Mouse (Mus musculus): ENCODE results near the gene Tnf.

DNA sequence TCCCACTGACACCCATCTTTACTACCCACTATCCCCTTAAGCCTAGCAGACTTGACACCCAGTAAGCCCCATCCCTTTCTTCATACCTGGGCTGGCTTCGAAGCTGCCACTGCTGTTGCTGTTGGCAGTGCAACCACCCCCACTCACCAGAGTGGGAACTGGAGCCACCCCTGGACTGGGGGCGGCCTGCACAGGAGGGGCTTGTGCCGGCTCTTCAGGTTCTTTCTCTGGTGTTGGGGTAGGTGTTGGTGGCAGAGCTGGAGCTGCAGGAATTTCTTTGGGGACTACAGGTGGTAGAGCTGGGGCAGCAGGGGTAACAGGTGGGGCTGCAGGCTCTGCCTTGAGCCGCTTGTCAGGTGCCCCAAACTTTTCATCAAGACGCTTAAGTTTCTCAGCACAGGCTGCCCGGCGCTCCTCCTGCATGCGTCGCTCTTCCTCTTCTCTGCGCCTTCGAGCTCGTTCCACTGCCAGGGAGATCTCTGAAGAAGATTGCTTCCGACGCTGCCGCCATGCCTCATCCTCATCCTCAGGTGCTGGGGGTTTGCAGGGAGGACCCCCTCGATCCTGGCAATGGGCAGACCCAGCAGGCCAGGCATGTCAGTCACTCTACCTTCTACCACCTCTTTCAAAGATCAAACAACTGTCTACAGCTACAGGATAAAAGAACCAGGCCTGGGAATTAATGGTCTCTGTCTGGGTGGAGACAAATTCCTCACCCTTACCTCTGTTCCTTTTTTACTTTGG lies 42.8 kb downstream of the Tnf start:
- TF ChIP-seq POLR2A (IDR thresholded peaks at IDR 0.05; ENCODE audit: insufficient read depth, low read depth, low read length), result no peak
- TF ChIP-seq CTCF (IDR thresholded peaks at IDR 0.05), result no peak
- TF ChIP-seq EP300 (IDR thresholded peaks at IDR 0.05; ENCODE audit: insufficient read depth, low read depth, low read length), result no peak
